Mouse (Mus musculus) splenic B cell, adult 2 months (primary cell): ENCODE measurements around the gene Gm20877.
"Not testable (repeated sequence)": the region's sequence is repeated elsewhere in the genome, so short reads cannot be mapped to it uniquely, and the experiment has no call there.

Experiments
- DNase-seq: peaks from one replicate; pipeline ENCODE4 v3.0.0-alpha.2; 2011; ENCODE audit warnings: low read depth, low spot score
- H3K27me3 ChIP-seq: 2 replicates; pipeline ENCODE4 v1.6.1; 2012; ENCODE audit warnings: mild to moderate bottlenecking, low read length, moderate library complexity, mixed read lengths; ENCODE audit not compliant: control insufficient read depth, poor library complexity, insufficient read depth, severe bottlenecking
- H3K36me3 ChIP-seq: 2 replicates; pipeline ENCODE4 v1.6.1; 2012; ENCODE audit warnings: mild to moderate bottlenecking, low read length, moderate library complexity, mixed read lengths; ENCODE audit not compliant: control insufficient read depth, poor library complexity, insufficient read depth, severe bottlenecking

Gene Gm20877

GRCm38 (mm10) chrY:17093573-17093972 is at the start of gene Gm20877:
TSS of gene Gm20877 (plus strand) at chrY:17093873.
- H3K36me3 ChIP-seq, DNase-seq, H3K27me3 ChIP-seq: not testable (repeated sequence)
